Mouse (Mus musculus) lung, postnatal 25 days (tissue): Measurements from ENCODE around the gene Wdr13.
A peak's percentile ranks its signal among the peaks of the same experiment; 100 is the strongest.

Experiments
- DNase-seq: peaks from one replicate; pipeline ENCODE4 v3.0.0; 2022; ENCODE audit warnings: low spot score

The Wdr13 gene

DNA sequence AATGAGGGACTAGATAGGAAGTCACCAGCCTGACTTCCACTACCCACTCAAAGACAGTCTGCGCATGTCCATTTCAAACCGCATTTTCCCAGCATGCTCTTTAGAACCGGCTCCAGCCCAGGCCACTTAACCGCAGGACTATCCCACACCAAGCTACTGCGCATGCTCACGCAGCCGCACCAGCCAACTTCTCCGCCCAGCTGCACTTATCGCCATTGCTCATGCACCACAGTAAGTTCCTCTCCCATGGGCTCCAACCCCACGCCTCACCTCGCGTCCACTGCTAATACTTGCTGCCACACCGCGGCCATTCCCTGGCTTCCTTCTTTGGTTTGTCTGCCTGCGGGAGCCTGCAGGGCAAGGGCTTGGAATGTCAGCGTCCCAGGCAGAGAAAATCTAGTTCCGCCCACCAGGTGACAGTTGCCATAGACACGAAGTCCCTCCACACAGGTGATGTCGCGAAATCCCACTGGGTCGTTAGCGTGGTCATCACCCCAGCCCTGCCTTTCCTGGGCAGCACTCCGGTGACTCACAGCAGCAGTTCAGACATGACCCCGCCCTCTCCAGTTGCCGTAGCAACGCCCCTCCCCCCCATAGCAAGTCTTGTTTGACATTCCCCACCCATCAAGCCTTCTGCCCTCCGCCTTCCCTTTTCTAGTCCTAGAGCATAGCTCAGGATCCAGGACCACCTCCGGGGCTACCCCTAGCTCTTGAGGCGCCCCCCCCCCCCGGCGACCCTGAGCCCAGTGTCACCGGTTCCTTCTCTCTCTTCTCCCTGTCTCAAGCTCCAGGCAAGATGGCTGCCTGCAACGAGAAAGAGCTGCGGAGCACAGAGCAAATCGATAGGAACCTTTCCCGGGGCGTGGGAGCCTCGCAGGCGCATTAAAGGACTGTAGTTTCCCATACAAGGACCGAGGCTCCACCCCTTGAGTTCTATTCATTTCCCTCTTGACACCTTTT is at the start of gene Wdr13:
Gene Wdr13 (minus strand): TSS at position 876 of the 960 bp plus-strand sequence.
- peak; percentile 95 for DNase-seq

DNA sequence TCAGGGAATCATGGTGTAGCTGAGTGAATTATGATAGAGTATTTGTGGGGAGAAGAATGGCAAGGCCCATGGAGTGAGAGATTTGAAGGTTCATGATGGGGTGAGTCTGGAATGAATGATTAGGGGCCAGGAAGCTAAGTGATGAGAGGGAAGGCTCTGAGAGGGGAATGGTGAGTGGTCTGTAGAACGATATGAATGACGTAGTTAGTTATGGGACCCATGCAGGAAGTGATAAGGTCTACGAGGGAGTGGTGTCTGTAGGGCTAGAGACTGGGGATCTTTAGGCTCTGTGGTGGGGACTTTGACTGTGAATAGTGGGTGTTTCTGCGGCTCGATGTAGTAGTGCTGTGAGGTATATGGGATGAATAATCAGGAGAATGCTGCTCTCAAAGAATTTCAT is 47.0 kb upstream of the Wdr13 start:
- DNase-seq = no peak

DNA sequence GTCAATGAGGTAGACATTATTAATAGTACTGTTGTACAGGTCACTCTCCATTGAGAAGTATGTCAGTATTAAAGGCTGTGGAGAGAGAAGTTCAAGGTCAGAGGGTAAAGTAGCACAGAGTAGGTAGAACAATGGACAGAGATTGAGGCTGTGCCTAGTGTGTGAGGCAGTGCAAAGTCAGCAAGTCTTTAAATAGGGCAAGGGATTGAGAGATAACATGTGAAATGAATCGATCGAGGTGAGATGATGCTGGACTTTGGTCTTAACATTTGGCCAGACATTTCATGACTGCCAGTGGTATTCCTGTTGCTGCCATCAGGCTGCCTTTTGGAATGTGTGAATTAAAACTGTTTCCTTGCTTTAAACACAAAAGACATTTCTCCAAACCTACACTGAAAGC is 46.2 kb upstream of the Wdr13 start:
- no peak for DNase-seq

DNA sequence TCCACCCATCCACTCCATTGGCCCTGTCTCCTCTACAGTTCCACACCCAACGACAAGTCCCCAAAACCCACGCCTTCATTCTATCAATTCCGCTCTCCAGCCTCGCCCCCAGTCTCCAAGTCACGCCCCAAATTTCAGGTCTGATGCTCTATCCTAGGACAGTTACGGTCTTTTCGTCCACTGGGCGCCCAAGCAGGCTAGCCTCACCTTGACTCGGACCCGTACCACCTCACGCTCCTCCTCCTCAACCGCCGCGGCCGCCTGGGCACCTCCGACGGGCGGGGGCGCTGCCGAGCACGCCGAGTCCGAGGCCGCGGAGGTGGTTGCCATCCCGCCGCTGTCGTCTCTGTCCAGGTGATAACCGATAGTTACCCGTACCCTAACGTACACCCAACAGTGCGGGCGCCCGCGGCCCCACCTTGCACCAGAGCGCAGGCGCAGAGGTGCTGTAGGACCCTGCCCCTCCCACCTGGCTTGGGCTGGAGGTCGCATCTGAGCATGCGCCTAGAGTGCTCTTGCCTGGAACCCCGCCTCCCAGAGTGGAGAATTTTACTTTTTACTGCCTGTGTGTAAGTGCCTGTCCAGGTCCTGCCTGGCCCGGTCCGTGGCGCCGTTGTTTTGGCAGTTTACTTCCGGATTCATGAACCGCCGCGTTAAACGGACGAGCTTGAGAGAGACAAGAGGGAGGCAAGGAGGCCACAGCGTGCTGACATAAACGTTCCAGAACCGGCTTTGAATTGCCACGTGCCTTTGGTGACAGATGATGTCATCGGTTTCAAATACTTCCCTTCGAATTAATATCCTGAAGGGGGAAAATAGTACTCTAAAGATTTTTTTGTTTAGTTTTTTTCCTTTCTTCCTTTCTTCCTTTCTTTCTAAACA is 43.1 kb upstream of the Wdr13 start, which contains the start of gene Tbc1d25:
Gene Tbc1d25 (minus strand): TSS at position 678 of the 882 bp plus-strand sequence.
- DNase-seq = peak; percentile 90

DNA sequence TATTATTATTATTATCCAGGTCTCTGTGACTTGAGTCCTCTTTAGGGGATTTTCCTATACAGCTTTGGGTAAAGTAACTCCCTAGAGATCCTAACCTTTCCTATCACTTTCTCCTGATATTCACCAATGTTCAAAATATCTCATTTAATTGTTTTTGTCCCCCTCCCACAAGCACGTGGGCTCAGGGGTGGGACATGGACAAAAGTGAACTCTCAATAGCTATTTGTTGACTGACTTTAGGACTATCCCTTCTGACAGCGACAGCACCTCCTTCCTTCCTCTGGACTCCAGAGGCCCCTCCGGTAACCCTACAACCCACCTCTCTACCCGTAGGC is 42.4 kb upstream of the Wdr13 start:
- DNase-seq = no peak

DNA sequence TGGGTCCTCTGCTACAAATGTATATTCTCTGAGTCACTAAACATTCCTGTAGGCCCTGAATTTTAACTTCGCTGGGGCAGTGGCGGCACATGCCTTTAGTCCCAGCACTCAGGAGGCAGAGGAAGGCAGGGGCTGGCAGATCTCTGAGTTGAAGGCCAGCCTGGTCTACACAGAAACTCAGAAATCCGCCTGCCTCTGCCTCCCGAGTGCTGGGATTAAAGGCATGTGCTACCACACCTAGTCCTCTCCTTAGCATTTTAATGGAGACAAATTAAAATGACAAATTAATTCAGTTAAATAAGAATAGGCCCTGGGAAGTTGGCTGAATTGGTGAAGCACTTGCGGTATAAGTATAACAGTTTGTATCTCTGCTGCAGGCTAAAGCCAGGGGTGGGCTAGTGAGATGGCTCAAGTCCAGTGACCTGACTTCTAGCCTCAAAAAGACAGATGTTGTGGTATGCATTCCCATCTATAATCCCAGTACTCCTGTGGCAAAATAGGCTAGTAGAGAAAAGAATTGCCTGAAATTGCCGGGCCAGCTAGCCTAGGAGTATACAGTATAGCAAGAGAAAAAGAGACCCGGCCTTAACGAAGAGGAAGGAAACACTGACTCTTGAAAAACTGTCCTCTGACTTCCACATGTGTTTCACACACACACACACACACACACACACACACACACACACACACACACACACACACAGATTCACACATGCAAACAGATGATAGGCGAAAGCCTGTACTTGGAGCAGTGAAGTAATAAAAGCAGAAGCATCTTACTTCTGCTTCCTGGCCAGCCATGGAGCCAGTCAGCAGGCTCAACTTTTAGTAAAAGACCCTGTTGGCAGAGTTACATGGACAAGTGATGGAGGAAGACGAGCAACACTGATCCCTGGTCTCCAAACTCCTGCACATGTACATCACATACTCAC is 35.3 kb upstream of the Wdr13 start:
- peak; percentile 3 for DNase-seq

DNA sequence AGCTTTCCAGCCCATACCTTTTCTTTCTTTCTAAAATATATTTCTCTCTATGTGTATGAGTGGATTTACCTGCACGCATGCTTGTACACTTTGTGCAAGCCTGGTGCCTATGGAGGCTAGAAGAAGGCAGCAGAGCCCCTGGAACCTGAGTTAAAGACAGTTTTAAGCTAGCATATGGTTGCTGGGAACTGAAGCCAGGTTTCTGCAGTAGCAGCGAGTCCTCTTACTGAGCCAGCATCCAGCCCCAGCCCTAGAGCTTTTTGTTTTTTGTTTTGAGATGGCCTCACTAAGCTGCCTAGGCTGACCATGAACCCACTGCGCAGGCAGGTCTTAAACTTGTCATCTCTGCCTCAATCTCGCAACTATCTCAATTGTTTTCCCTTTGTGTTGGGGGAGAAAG is 31.8 kb upstream of the Wdr13 start:
- no peak for DNase-seq

DNA sequence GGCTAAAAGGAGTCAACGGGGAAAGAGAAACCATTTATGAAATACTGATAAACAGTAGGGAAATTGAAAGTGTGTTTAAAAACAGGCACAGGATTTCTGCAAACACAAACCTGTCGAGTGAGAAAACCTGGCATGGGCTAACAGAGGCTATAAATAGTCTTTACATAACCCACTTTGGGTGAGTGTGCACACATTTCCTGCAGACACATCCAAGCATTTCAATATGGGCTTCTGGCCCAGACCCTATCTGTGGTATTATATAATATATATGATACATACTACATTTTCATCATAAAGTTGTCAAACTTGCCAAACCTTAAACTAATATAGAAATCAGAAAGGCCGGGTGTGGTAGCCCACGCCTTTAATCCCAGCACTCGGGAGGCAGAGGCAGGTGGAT is 30.4 kb upstream of the Wdr13 start:
- peak; percentile 53 for DNase-seq

DNA sequence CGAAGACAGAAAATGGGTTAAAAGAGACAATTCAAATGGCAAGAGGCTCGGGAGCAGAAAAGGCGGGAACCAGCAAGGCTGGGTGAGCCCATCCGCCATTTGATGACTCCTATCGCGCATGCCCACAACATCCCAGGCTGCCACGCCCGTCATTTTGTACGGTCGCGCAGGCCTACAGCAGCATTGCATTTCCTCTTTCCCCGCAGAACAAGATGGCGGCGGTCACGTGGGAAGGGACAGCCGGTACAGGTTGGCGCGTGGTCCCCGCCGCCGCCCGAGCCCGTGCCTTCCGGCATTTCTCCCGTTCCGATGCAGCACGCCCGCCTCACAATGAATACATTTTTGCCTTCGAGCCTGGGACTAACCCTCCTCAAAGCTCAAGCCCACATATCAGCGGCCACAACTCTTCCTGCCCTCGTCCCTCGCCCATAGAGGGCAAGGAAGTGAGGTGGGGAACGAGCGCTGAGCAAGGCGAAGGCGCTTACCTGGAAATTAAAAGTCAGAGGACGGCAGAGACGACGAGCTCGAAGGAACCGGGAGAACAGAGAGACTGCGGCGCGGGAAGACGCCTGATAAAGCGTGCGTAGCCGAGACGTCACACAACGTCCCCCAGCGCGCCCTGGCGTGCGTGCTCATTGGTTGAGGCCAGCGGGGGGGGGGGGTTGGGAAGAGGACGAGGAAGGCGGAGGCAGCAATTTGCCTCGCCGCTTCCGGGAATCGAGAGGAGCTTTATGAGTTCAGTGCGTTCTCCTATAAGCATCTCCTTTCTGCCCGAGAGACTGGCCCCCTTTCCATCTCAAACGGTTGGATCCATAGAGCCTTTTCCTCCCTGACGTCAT is 12.7 kb upstream of the Wdr13 start, which contains the start of gene Rbm3:
Gene Rbm3 (minus strand): TSS at position 728 of the 839 bp plus-strand sequence.
- DNase-seq = peak; percentile 92

DNA sequence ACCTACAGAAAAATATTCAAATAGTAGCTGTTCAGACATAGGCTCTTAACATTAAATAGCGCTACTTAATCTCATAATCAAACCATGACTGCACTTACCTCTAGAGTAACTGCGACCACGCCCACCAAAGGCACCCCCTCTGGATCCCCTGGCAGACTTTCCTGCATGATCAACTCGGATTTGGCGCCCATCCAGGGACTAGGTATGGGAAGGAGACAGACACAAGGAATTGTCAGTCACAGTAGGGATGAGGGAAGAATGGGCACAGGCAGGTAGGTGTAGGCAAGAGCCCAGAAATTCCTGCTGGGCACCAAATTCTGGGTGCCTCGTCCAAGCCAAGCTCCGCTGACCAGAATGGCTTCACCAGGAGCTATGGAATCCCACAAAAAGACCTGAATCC is 11.1 kb upstream of the Wdr13 start:
- no peak for DNase-seq

DNA sequence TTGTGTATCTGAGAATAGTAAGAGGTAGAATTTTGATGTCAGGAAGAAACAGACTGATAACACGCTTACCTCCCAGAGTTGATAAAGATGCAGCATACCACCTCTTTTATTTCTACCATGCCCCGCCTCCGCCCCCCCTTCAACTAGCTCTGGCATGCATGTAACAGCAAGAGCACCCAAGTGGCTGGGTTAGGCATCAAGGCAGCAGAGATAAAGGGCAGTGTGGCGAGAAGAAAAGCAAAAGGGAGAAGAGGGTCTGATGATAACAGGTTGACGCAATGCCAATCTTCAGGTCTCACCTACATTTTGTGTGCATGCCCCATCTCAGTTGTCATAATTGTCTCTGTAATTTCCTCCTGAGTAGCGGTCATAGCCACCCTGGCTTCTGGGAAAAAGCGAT is 10.3 kb upstream of the Wdr13 start:
- no peak for DNase-seq

DNA sequence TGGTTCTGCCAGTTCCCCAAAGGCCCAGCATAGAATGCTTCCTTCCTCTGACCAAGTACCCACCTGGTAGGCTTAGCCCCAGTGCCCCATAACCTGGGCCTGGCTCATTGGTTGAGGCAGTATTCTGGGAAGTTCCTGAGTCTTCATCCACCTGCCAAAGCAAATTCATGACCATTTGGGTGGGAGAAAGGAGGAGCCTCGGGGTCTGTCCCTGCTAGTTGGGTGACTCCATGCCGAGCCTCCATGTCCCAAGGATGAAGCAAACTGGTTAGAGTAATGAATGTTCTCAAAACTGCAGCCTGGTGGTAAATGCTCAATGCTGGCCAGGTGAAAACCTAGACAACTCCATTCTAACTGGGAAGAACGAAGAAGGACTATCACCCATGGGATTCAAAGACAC is 8.4 kb upstream of the Wdr13 start:
- no peak for DNase-seq

DNA sequence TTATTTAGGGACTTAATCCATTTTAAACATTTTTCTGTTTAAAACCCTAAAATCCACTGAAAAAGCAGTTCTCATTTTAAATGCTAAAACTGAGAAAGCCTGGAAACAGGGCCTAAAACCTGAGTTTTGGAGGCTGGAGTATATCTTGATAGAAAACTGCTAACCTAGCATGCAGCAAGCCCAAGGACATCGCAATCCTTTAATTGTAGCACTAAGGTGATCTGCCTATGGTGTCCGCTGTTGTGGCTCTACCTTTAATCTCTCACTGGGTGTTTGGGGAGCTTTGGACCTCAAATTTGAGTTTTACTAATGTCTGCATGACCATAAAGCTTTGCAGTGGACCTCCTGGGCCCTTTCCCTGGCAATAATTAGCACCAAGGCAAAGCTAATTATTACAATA is 7.8 kb upstream of the Wdr13 start:
- DNase-seq = no peak

DNA sequence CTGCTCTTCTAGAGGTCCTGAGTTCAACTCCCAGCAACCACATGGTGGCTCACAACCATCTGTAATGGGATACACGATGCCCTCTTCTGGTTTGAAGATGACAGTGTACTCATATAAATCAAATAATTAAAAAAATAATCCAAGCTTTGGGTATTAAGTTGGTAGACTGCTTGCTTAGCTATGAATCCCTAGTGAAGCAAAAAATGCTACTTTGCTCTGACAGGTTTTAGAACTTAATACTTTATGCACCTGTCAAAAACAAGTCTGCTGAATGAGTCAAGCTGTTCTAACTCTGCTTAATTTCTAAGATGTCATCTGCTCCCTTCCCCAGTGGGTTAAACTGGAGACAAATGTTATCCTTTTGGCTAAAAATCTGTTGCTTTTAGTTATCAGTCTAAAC is 6.8 kb upstream of the Wdr13 start:
- DNase-seq = no peak

DNA sequence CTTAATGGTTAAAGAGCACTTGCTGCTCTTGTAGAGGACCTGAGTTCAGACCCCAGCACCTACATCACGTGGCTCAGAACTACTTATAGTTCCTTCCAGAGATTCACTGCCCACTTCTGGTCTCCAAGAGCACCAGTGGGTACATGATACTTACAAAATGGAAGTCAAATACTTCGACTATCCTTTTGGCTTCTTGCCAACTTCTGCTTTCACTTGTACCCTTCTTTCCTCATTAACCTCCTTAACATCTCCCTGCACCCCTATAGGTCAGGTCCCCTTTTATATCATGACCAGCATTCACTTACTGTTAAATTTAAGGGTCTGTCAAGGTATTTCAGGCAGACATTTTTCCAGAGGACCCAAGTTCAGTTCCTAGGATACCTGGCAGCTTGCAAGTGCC is 3.2 kb upstream of the Wdr13 start:
- DNase-seq = no peak

DNA sequence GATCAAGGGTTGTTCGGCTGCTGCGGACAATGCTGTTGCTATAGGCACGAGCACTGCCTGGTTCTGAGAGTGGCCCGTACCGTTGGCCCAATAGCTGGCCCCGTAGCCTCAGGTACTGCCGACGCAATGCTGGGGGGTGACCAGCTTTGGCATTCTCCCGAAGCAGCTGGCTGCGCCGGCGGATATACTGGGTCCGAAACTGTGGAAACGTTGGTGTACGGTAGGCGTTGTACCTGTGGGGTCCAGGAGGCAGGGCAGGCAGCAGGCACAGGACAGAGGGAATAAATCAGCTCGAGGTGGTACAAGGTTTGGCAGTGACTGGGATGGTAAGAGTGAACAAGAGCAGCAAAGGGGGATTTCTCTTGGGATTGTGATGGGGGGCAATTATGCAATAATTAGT is 1.3 kb downstream of the Wdr13 start:
- DNase-seq = no peak

DNA sequence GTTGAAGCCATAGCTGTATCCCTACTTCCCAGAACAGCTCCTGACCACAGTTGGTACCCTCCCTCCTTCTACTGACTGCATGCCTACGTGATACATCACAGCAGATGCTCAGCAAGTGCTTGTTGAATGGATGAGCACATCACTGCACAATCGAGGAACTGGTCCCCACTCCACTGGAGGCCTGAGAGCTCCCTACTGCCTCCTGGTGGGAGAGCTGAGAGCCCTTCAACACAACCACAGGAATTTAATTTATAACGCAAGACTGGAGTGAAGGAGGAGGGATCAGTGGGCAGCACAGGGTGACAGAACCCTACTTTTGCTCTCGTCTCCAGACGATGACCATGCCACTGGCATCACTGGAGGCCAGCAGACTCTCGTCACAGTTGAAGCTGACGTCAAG is 7.5 kb downstream of the Wdr13 start:
- DNase-seq = peak; percentile 11

DNA sequence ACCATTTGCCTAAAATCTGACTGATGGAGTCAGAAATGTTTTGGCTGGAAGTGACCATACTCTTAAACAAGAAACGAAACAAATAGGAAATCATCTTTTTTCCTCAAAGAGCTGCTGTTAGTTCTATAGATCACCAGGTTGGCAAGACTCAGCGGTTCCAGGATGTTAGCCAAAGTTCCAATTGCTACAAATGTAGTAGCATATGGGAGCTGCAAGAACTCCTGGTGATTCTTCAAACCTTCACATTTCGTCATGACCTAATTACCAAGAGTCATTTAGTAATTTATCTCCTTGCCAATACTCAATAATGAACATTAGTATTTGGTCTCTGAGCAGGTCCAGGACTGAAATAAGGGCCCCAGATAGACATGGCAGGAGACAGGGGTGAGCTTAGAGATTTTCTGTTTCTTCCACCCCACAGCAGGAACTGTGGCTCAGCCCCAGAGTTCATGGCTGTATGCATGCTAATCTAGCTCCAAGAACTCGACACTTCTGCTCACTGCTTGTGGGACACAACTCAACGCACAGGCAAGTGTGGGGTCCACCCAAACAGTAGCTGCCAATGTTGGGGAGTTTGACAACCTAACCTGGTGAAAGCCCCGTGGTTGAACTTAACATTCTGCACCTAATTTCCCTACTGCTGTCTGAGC is 8.7 kb downstream of the Wdr13 start:
- no peak for DNase-seq

DNA sequence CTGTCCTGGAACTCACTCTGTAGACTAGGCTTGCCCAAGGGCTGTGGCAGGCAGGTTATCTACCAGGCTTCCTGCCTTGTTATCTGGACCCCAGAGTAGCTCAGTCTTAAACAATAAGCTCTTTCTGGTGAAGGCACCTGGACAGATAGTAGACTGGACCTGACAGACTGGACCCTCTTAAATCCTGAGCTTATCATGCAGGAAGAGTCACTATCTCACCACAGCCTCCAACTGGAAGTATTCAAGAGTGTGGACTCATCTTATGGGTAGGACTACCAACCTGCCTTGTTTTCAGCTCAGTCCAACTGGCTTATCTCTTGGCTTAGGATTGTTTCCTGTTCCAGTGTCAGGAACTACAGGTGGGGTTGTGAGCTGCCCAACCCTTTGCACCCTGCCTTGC is 15.4 kb downstream of the Wdr13 start:
- DNase-seq = no peak

DNA sequence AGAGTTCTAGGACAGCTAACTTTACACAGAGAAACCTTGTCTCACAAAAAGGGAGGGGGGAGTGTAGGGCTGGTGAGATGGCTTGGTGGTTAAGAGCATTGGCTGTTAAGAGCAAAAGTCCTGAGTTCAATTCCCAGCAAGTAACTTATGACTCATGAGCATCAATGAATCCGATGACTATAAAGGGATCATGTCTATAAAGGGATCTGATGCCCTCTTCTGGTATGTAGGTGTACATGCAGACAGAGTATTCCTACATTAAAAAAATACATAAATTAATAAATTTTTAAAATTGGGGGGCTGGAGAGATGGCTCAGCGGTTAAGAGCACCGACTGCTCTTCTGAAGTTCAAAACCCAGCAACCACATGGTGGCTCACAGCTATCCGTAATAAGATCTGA is 17.4 kb downstream of the Wdr13 start:
- DNase-seq = no peak
